Mouse (Mus musculus) mature B cell (primary cell): ENCODE results near the gene Gm11168.
"Not testable (repeated sequence)": the region's sequence is repeated elsewhere in the genome, so short reads cannot be mapped to it uniquely, and the experiment has no call there.

Source experiments
- in situ Hi-C: fragments of 300-500 bp; cut with MboI; formaldehyde crosslinking; loops from 2 replicates; pipeline ENCODE4 v1.14.3; 2019

The Gm11168 gene

DNA sequence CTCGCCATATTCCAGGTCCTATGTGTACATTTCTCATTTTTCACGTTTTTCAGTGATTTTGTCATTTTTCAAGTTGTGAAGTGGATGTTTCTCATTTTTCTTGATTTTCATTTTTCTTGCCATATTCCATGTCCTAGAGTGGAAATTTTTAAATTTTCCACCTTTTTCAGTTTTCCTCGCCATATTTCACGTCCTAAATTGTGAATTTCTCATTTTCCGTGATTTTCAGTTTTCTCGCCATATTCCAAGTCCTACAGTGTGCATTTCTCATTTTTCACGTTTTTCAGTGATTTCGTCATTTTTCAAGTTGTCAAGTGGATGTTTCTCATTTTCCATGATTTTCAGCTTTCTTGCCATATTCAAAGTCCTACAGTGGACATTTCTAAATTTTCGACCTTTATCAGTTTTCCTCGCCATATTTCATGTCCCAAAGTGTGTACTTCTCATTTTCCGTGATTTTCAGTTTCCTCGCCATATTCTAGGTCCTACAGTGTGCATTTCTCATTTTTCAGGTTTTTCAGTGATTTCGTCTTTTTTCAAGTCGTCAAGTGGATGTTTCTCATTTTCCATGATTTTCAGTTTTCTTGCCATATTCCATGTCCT, at the start of gene Gm11168:
Gm11168 (plus strand) TSS at position 553 of the 603 bp plus-strand sequence.
- in situ Hi-C loops: not testable (repeated sequence)

DNA sequence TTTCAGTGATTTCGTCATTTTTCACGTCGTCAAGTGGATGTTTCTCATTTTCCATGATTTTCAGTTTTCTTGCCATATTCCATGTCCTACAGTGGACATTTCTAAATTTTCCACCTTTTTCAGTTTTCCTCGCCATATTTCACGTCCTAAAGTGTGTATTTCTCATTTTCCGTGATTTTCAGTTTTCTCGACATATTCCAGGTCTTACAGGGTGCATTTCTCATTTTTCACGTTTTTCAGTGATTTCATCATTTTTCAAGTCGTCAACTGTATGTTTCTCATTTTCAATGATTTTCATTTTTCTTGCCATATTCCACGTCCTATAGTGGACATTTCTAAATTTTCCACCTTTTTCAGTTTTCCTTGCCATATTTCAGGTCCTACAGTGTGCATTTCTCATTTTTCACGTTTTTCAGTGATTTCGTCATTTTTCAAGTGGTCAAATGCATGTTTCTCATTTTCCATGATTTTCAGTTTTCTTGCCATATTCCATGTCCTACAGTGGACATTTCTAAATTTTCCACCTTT, 2.6 kb upstream of the Gm11168 start, which contains the start of gene Gm10722:
Gm10722 (plus strand) TSS at position 478 of the 528 bp plus-strand sequence.
- in situ Hi-C loops: not testable (repeated sequence)

DNA sequence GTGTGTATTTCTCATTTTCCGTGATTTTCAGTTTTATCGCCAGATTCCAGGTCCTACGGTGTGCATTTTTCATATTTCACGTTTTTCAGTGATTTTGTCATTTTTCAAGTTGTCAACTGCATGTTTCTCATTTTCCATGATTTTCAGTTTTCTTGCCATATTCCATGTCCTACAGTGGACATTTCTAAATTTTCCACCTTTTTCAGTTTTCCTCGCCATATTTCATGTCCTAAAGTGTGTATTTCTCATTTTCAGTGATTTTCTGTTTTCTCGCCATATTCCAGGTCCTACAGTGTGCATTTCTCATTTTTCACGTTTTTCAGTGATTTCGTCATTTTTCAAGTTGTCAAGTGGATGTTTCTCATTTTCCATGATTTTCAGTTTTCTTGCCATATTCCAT, 2.1 kb upstream of the Gm11168 start:
- in situ Hi-C loops: not testable (repeated sequence)

GRCm38 (mm10) chr9:3001948-3002659, 1.0 kb upstream of the Gm11168 start:
- in situ Hi-C loops: not testable (repeated sequence)

DNA sequence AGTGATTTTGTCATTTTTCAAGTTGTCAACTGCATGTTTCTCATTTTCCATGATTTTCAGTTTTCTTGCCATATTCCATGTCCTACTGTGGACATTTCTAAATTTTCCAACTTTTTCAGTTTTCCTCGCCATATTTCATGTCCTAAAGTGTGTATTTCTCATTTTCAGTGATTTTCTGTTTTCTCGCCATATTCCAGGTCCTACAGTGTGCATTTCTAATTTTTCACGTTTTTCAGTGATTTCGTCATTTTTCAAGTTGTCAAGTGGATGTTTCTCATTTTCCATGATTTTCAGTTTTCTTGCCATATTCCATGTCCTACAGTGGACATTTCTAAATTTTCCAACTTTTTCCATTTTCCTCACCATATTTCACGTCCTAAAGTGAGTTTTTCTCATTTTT, 3.0 kb downstream of the Gm11168 start:
- in situ Hi-C loops: not testable (repeated sequence)

- in situ Hi-C loops: not testable (repeated sequence)
Observed at GRCm38 (mm10) chr9:3006636-3007035, 3.5 kb downstream of the Gm11168 start.

DNA sequence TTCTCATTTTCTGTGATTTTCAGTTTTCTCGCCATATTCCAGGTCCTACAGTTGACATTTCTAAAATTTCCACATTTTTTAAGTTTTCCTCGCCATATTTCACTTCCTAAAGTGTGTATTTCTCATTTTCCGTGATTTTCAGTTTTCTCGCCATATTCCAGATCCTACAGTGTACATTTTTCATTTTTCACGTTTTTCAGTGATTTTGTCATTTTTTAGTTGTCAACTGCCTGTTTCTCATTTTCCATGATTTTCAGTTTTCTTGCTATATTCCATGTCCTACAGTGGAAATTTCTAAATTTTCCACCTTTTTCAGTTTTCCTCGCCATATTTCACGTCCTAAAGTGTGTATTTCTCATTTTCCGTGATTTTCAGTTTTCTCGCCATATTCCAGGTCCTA, 4.1 kb downstream of the Gm11168 start:
- in situ Hi-C loops: not testable (repeated sequence)

DNA sequence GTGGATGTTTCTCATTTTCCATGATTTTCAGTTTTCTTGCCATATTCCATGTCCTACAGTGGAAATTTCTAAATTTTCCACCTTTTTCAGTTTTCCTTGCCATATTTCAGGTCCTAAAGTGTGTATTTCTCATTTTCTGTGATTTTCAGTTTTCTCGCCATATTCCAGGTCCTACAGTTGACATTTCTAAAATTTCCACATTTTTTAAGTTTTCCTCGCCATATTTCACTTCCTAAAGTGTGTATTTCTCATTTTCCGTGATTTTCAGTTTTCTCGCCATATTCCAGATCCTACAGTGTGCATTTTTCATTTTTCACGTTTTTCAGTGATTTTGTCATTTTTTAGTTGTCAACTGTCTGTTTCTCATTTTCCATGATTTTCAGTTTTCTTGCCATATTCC, 6.2 kb downstream of the Gm11168 start:
- in situ Hi-C loops: not testable (repeated sequence)

DNA sequence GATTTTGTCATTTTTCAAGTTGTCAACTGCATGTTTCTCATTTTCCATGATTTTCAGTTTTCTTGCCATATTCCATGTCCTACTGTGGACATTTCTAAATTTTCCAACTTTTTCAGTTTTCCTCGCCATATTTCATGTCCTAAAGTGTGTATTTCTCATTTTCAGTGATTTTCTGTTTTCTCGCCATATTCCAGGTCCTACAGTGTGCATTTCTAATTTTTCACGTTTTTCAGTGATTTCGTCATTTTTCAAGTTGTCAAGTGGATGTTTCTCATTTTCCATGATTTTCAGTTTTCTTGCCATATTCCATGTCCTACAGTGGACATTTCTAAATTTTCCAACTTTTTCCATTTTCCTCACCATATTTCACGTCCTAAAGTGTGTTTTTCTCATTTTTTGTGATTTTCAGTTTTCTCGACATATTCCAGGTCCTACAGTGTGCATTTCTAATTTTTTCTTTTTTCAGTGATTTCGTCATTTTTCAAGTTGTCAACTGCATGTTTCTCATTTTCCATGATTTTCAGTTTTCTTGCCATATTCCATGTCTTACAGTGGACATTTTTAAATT, 9.0 kb downstream of the Gm11168 start:
- in situ Hi-C loops: not testable (repeated sequence)

DNA sequence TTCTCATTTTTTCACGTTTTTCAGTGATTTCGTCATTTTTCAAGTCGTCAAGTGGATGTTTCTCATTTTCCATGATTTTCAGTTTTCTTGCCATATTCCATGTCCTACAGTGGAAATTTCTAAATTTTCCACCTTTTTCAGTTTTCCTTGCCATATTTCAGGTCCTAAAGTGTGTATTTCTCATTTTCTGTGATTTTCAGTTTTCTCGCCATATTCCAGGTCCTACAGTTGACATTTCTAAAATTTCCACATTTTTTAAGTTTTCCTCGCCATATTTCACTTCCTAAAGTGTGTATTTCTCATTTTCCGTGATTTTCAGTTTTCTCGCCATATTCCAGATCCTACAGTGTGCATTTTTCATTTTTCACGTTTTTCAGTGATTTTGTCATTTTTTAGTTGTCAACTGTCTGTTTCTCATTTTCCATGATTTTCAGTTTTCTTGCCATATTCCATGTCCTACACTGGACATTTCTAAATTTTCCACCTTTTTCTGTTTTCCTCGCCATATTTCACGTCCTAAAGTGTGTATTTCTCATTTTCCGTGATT, 9.7 kb downstream of the Gm11168 start, which contains the start of gene Gm10721:
Gm10721 (plus strand) TSS at position 408 of the 547 bp plus-strand sequence.
- in situ Hi-C loops: not testable (repeated sequence)

DNA sequence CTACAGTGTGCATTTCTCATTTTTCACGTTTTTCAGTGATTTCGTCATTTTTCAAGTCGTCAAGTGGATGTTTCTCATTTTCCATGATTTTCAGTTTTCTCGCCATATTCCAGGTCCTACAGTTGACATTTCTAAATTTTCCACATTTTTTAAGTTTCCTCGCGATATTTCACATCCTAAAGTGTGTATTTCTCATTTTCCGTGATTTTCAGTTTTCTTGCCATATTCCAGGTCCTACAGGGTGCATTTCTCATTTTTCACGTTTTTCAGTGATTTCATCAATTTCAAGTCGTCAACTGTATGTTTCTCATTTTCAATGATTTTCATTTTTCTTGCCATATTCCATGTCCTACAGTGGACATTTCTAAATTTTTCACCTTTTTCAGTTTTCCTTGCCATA, 12.2 kb downstream of the Gm11168 start, which contains the start of gene Gm10720:
Gm10720 (plus strand) TSS at position 301 of the 400 bp plus-strand sequence.
- in situ Hi-C loops: not testable (repeated sequence)

DNA sequence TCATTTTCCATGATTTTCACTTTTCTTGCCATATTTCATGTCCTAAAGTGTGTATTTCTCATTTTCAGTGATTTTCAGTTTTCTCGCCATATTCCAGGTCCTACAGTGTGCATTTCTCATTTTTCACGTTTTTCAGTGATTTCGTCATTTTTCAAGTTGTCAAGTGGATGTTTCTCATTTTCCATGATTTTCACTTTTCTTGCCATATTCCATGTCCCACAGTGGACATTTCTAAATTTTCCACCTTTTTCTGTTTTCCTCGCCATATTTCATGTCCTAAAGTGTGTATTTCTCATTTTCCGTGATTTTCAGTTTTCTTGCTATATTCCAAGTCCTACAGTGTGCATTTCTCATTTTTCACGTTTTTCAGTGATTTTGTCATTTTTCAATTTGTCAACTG, 12.8 kb downstream of the Gm11168 start:
- in situ Hi-C loops: not testable (repeated sequence)

GRCm38 (mm10) chr9:3017108-3017507, 14.0 kb downstream of the Gm11168 start, which contains the start of gene Gm10719:
Gene Gm10719 (plus strand): TSS chr9:3017408.
- in situ Hi-C loops: not testable (repeated sequence)

- in situ Hi-C loops: not testable (repeated sequence)
Observed at GRCm38 (mm10) chr9:3018944-3019343, 15.8 kb downstream of the Gm11168 start.

GRCm38 (mm10) chr9:3019835-3020727, 16.9 kb downstream of the Gm11168 start:
- in situ Hi-C loops: not testable (repeated sequence)

- in situ Hi-C loops: not testable (repeated sequence)
Observed at GRCm38 (mm10) chr9:3022316-3023008, 19.3 kb downstream of the Gm11168 start.

- in situ Hi-C loops: not testable (repeated sequence)
Observed at GRCm38 (mm10) chr9:3023312-3023984, 20.3 kb downstream of the Gm11168 start, which contains the start of gene Gm10718. Gene Gm10718 (plus strand): TSS chr9:3023547.

DNA sequence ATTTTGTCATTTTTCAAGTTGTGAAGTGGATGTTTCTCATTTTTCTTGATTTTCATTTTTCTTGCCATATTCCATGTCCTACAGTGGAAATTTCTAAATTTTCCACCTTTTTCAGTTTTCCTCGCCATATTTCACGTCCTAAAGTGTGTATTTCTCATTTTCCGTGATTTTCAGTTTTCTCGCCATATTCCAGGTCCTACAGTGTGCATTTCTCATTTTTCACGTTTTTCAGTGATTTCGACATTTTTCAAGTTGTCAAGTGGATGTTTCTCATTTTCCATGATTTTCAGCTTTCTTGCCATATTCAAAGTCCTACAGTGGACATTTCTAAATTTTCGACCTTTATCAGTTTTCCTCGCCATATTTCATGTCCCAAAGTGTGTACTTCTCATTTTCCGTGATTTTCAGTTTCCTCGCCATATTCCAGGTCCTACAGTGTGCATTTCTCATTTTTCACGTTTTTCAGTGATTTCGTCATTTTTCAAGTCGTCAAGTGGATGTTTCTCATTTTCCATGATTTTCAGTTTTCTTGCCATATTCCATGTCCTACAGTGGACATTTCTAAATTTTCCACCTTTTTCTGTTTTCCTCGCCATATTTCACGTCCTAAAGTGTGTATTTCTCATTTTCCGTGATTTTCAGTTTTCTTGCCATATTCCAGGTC, 21.0 kb downstream of the Gm11168 start:
- in situ Hi-C loops: not testable (repeated sequence)

DNA sequence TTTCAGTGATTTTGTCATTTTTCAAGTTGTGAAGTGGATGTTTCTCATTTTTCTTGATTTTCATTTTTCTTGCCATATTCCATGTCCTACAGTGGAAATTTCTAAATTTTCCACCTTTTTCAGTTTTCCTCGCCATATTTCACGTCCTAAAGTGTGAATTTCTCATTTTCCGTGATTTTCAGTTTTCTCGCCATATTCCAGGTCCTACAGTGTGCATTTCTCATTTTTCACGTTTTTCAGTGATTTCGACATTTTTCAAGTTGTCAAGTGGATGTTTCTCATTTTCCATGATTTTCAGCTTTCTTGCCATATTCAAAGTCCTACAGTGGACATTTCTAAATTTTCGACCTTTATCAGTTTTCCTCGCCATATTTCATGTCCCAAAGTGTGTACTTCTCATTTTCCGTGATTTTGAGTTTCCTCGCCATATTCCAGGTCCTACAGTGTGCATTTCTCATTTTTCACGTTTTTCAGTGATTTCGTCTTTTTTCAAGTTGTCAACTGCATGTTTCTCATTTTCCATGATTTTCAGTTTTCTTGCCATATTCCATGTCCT, 21.8 kb downstream of the Gm11168 start, which contains the start of gene Gm10717:
Gm10717 (plus strand) TSS at position 506 of the 556 bp plus-strand sequence.
- in situ Hi-C loops: not testable (repeated sequence)
